Mouse (Mus musculus) CH12.LX (cell line): Measurements from ENCODE around the gene Src. TPM values are rescaled to one million over a fixed set of nuclear protein-coding genes. Genes with fewer than 3 reads are reported as not detected.

ENCODE experiments used
- DNase-seq: peaks from one replicate; pipeline ENCODE4 v3.0.0-alpha.2; 2013; ENCODE audit errors: extremely low read depth
- H3K27ac ChIP-seq: 2 replicates; pipeline ENCODE4 v1.5.1; 2012; ENCODE audit warnings: low read depth, mild to moderate bottlenecking, control low read depth, moderate library complexity; ENCODE audit not compliant: insufficient read depth
- H3K27me3 ChIP-seq: replicated peaks from 2 replicates; pipeline ENCODE3; 2012; ENCODE audit warnings: inconsistent platforms
- H3K36me3 ChIP-seq, 2 experiments: replicated peaks in 1 of 2; 2 replicates each; pipeline versions ENCODE3 to v1.6.1; 2012; ENCODE audit warnings: inconsistent platforms in 1 of 2, low read length in 1 of 2, mild to moderate bottlenecking in 1 of 2, mixed read lengths in 1 of 2, moderate library complexity in 1 of 2; ENCODE audit not compliant: control insufficient read depth in 1 of 2, insufficient read depth in 1 of 2
- H3K4me1 ChIP-seq, 2 experiments: 2 replicates each; pipeline ENCODE4 v1.6.1; 2012; ENCODE audit warnings: inconsistent platforms in 1 of 2, moderate library complexity in 1 of 2; ENCODE audit not compliant: insufficient read depth in 2 of 2, control insufficient read depth in 1 of 2
- H3K4me2 ChIP-seq: 2 replicates; pipeline ENCODE4 v1.6.1; 2012; ENCODE audit warnings: low read depth, mild to moderate bottlenecking, control low read depth; ENCODE audit not compliant: poor library complexity, insufficient read depth, severe bottlenecking
- H3K4me3 ChIP-seq, 3 experiments: fragments of 150-350 bp in 1 of 3; sonication (generic) in 1 of 3; replicated peaks in 1 of 3; 2 replicates each; pipeline versions ENCODE3 to v1.5.1; 2011 to 2012; ENCODE audit warnings: low read depth in 2 of 3, low read length in 2 of 3, mild to moderate bottlenecking in 2 of 3, moderate library complexity in 2 of 3, control low read depth in 1 of 3, improper control_type of control experiment in 1 of 3, inconsistent platforms in 1 of 3, mixed read lengths in 1 of 3; ENCODE audit not compliant: poor library complexity in 1 of 3
- H3K79me2 ChIP-seq: replicated peaks from 2 replicates; pipeline ENCODE4 v1.6.1; 2012; ENCODE audit warnings: mild to moderate bottlenecking, moderate library complexity; ENCODE audit not compliant: control insufficient read depth, poor library complexity, insufficient read depth, severe bottlenecking; ENCODE audit errors: extremely low read depth
- H3K9ac ChIP-seq: 2 replicates; pipeline ENCODE4 v1.6.1; 2012; ENCODE audit warnings: low read depth, mild to moderate bottlenecking, control low read depth, moderate library complexity; ENCODE audit not compliant: insufficient read depth
- H3K9me3 ChIP-seq: replicated peaks from 2 replicates; pipeline ENCODE3; 2012; ENCODE audit warnings: low read length, inconsistent platforms, mixed read lengths
- BHLHE40 ChIP-seq: IDR thresholded peaks from 2 replicates; pipeline ENCODE4 v1.6.1; 2011; ENCODE audit warnings: mild to moderate bottlenecking, low read depth, low read length, improper control_type of control experiment
- CHD2 ChIP-seq: IDR thresholded peaks from 2 replicates; pipeline ENCODE4 v1.6.1; 2011; ENCODE audit warnings: low read length, improper control_type of control experiment
- E2F4 ChIP-seq: IDR thresholded peaks from 2 replicates; pipeline ENCODE4 v1.6.1; 2011; ENCODE audit warnings: low read depth, low read length, improper control_type of control experiment; ENCODE audit not compliant: insufficient replicate concordance
- GABPA ChIP-seq: IDR thresholded peaks from 2 replicates; pipeline ENCODE4 v1.6.1; 2012; ENCODE audit warnings: low read depth, low read length, improper control_type of control experiment, inconsistent platforms; ENCODE audit not compliant: insufficient replicate concordance
- HCFC1 ChIP-seq: IDR thresholded peaks from 2 replicates; pipeline ENCODE4 v1.6.1; 2012; ENCODE audit warnings: low read depth, mild to moderate bottlenecking, inconsistent platforms, low read length, improper control_type of control experiment
- KAT2A ChIP-seq: IDR thresholded peaks from 2 replicates; pipeline ENCODE4 v1.6.1; 2012; ENCODE audit warnings: low read length, improper control_type of control experiment, inconsistent platforms; ENCODE audit not compliant: insufficient replicate concordance
- MAFK ChIP-seq: IDR thresholded peaks from 2 replicates; pipeline ENCODE4 v1.6.1; 2011; ENCODE audit warnings: low read length, improper control_type of control experiment; ENCODE audit not compliant: insufficient replicate concordance
- MAX ChIP-seq: IDR thresholded peaks from 2 replicates; pipeline ENCODE4 v1.6.1; 2011; ENCODE audit warnings: low read length, improper control_type of control experiment
- MEF2A ChIP-seq: IDR thresholded peaks from 2 replicates; pipeline ENCODE4 v1.6.1; 2014; ENCODE audit warnings: low read depth, mild to moderate bottlenecking, inconsistent platforms, low read length, improper control_type of control experiment, borderline replicate concordance
- MXI1 ChIP-seq: IDR thresholded peaks from 2 replicates; pipeline ENCODE4 v1.6.1; 2011; ENCODE audit warnings: mild to moderate bottlenecking, low read depth, low read length, improper control_type of control experiment
- NELFE ChIP-seq: IDR thresholded peaks from 2 replicates; pipeline ENCODE4 v1.6.1; 2011; ENCODE audit warnings: low read depth, low read length, improper control_type of control experiment
- NRF1 ChIP-seq: IDR thresholded peaks from 2 replicates; pipeline ENCODE4 v1.6.1; 2014; ENCODE audit warnings: low read depth, mild to moderate bottlenecking, inconsistent platforms, low read length, improper control_type of control experiment, moderate library complexity
- RAD21 ChIP-seq: IDR thresholded peaks from 2 replicates; pipeline ENCODE4 v1.6.1; 2011; ENCODE audit warnings: low read depth, mild to moderate bottlenecking, low read length, improper control_type of control experiment, moderate library complexity
- RCOR1 ChIP-seq: conservative IDR thresholded peaks from 2 replicates; pipeline ENCODE4 v1.6.1; 2012; ENCODE audit warnings: low read depth, mild to moderate bottlenecking, inconsistent platforms, low read length, improper control_type of control experiment
- ZKSCAN1 ChIP-seq: IDR thresholded peaks from 2 replicates; pipeline ENCODE4 v1.6.1; 2012; ENCODE audit warnings: low read depth, inconsistent platforms, low read length, improper control_type of control experiment, borderline replicate concordance
- ZMIZ1 ChIP-seq: IDR thresholded peaks from 2 replicates; pipeline ENCODE4 v1.6.1; 2012; ENCODE audit warnings: low read depth, mild to moderate bottlenecking, inconsistent platforms, low read length, improper control_type of control experiment
- dilution Hi-C: fragments of 300-500 bp; cut with MboI; formaldehyde crosslinking; loops from 2 replicates; pipeline ENCODE4 v1.14.3; 2020; ENCODE audit warnings: low sequenced_read_pairs; ENCODE audit not compliant: extremely low pct_unique_long_range_greater_than_20kb, extremely low pct_ligation_motif_present
- in situ Hi-C: fragments of 300-500 bp; cut with MboI; formaldehyde crosslinking; loops from 3 replicates; pipeline ENCODE4 v1.14.3; 2019; ENCODE audit warnings: low sequenced_read_pairs, low pct_ligation_motif_present, low pct_unique_long_range_greater_than_20kb, mixed read lengths
- polyA plus RNA-seq: library from polyadenylated mRNA; unstranded; fragments of >175 nt; gene quantifications from 2 replicates; pipeline ENCODE4 v1.2.1, GENCODE M21; 2012; ENCODE audit warnings: low read depth; ENCODE audit not compliant: insufficient read length
- total RNA-seq, 2 experiments: library from RNA; depleted of rRNA; stranded (reverse); fragments of 300-350 nt in 1 of 2; fragments of >200 nt in 1 of 2; gene quantifications; 2 replicates each; pipeline ENCODE4 v1.2.3; 2012 to 2014

Src gene
- total and polyA plus RNA-seq, 3 experiments = 0.20 to 0.37 (median 0.25) TPM

GRCm38 (mm10) chr2:157373681-157374080, 44.6 kb upstream of the Src start:
- H3K36me3 ChIP-seq = peaks cover 0 to 61% of the 10 kb centered on the region in 2 experiments
- dilution Hi-C loops (no loop called here), in situ Hi-C loops (no loop called here)

DNA sequence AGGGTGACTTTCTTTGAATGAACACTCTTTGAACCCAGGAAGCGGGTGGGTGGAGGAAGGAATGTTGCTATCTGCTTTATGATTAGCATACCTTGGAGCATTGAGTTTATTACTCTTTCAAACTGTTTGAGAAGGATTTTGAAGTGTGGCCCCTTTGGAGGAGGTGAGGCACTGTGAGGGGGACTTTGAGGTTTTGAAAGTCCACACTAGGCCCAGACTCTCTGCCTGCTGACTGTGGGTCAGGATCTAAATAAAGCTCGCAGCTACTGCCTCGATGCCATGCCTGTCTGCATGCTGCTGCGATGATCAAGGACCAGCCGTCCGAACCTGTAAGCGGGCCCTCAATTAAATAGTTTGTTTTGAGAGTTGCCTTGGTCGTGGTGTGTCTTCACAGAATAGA, 43.2 kb upstream of the Src start:
- Histone ChIP-seq H3K9ac (no peak overlapping the region), H3K27me3 (no peaks in the 10 kb centered on the region), H3K4me1 (peaks cover 0 to 13% of the 10 kb centered on the region in 2 experiments; a peak in 1 of 4 replicates), H3K9me3 (peaks cover 10% of the 10 kb centered on the region), H3K4me2 (no peak overlapping the region), H3K79me2 (peaks cover 6% of the 10 kb centered on the region), H3K36me3 (peaks cover 9 to 68% of the 10 kb centered on the region in 2 experiments), H3K4me3 (no peak overlapping the region), H3K27ac (no peak overlapping the region)
- no peak for DNase-seq
- dilution Hi-C loops (no loop called here), in situ Hi-C loops (no loop called here)
- no peak for TF ChIP-seq MAX
- TF ChIP-seq GABPA = no peak
- TF ChIP-seq MAFK = no peak
- no peak for TF ChIP-seq RAD21

More at GRCm38 (mm10) chr2:157373681-157374080, 44.6 kb upstream of the Src start:
- H3K4me1 ChIP-seq = peaks cover 0 to 22% of the 10 kb centered on the region in 2 experiments; a peak in 2 of 4 replicates
- peaks cover 12% of the 10 kb centered on the region for H3K79me2 ChIP-seq
- peaks cover 10% of the 10 kb centered on the region for H3K9me3 ChIP-seq
- H3K4me3 ChIP-seq = no peak overlapping the region
- no peak for DNase-seq
- H3K27me3 ChIP-seq = no peaks in the 10 kb centered on the region
- H3K4me2 ChIP-seq = no peak overlapping the region
- no peak overlapping the region for H3K9ac ChIP-seq
- H3K27ac ChIP-seq = no peak overlapping the region
- TF ChIP-seq GABPA (no peak), E2F4 (no peak), HCFC1 (no peak), ZMIZ1 (no peak), RCOR1 (no peak), MEF2A (no peak), MXI1 (no peak), CHD2 (no peak), KAT2A (no peak), NELFE (no peak), ZKSCAN1 (no peak), BHLHE40 (no peak), NRF1 (no peak)
